Mouse (Mus musculus): Measurements from ENCODE around the gene Chpf2.

- TF ChIP-seq CTCF (IDR thresholded peaks at IDR 0.05; ENCODE audit: insufficient read depth, low read depth, low read length) = no peak
- TF ChIP-seq POLR2A (IDR thresholded peaks at IDR 0.05; ENCODE audit: insufficient read depth, low read depth, low read length) = no peak
Measured at GRCm38 (mm10) chr5:24578109-24578963, 8.2 kb upstream of the Chpf2 start.

Measured in olfactory bulb, adult 2 months (tissue).